Comparison of ENCODE assay signal across 8 mouse cellular contexts in the genomic region with DNA sequence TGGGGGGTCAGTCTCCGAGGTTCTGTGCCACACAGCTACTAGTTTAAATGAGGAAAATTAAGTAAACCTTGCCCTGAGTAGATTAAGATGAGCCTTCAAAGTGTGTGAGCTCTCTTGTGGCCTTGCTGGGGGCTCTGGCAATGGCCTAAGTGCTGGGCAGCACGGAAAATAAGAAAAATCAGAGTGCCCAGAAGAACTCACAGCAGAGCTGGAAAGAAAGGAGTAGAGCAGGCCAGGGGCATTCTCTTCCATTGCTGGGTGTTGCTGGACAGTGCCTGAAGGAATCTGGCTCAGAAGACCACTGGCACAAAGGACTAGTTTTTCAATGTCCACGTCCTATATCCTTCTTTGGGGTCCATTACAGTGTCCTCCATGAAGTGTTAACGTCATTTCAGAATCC. TPM values are rescaled to one million over a fixed set of nuclear protein-coding genes. Genes with fewer than 3 reads are reported as not detected.
DNase-seq lines count a peak whose midpoint lies in the region; ATAC-seq and TF ChIP-seq lines count a peak whose summit lies in the region.

No protein-coding gene starts in this region.

- TF ChIP-seq CTCF in C2C12 (IDR thresholded peaks at IDR 0.05; ENCODE audit: control insufficient read depth, insufficient read depth, insufficient read length) = no peak
- no peak for TF ChIP-seq CTCF in forebrain, postnatal 0 days (IDR thresholded peaks at IDR 0.05; ENCODE audit: low read depth)
- TF ChIP-seq CTCF in liver, embryonic 14.5 days (IDR thresholded peaks at IDR 0.05; ENCODE audit: low read depth) = no peak

- DNase-seq in heart, embryonic 10.5 days (ENCODE audit: low spot score) = no peak
- DNase-seq in heart, postnatal 4 days = no peak
- no peak for DNase-seq in forebrain, postnatal 0 days
- no peak for DNase-seq in liver, embryonic 14.5 days (ENCODE audit: low read depth in 3 of 3, low spot score in 3 of 3)
- no peak for DNase-seq in frontal cortex, adult 2 months (ENCODE audit: extremely low spot score in 1 of 2, low spot score in 1 of 2)
- DNase-seq in cerebellum, postnatal 10 days = no peak
- DNase-seq in cerebellum, adult 9-11 months = no peak

- no peak for TF ChIP-seq EP300 in liver, embryonic 14.5 days (IDR thresholded peaks at IDR 0.05; ENCODE audit: low read depth)

- H3K79me3 ChIP-seq in C2C12 (ENCODE audit: low read depth) = no peaks in the 10 kb centered on the region

- H3K9ac ChIP-seq in forebrain, postnatal 0 days = peak overlapping the region; percentile 64
- no peak overlapping the region for H3K9ac ChIP-seq in liver, embryonic 14.5 days (replicated peaks)

- peak overlapping the region; percentile 52 for H3ac ChIP-seq in C2C12 (ENCODE audit: control insufficient read depth, insufficient read length, low read depth)

- WGBS in heart, embryonic 10.5 days = 13% methylated on average over 4 of the region's 4 CpGs
- 10% methylated on average over 4 of the region's 4 CpGs for WGBS in forebrain, postnatal 0 days
- WGBS in liver, embryonic 14.5 days (ENCODE audit: insufficient replicate concordance) = 17% methylated on average over 4 of the region's 4 CpGs

- H3K27me3 ChIP-seq in heart, embryonic 10.5 days (ENCODE audit: insufficient read depth, poor library complexity, severe bottlenecking) = no peaks in the 10 kb centered on the region
- no peaks in the 10 kb centered on the region for H3K27me3 ChIP-seq in C2C12 (ENCODE audit: control insufficient read depth, insufficient read depth, insufficient read length)
- H3K27me3 ChIP-seq in forebrain, postnatal 0 days (ENCODE audit: insufficient read depth, low read length) = no peaks in the 10 kb centered on the region
- H3K27me3 ChIP-seq in liver, embryonic 14.5 days (ENCODE audit: control insufficient read depth, insufficient read depth, low read length) = no peaks in the 10 kb centered on the region

- H3K79me2 ChIP-seq in C2C12 (ENCODE audit: control insufficient read depth, insufficient read depth) = no peaks in the 10 kb centered on the region

- H3K4me3 ChIP-seq in heart, embryonic 10.5 days = peak overlapping the region; percentile 55
- no peak overlapping the region for H3K4me3 ChIP-seq in C2C12 (ENCODE audit: insufficient read depth, poor library complexity, severe bottlenecking)
- peak overlapping the region; percentile 43 for H3K4me3 ChIP-seq in forebrain, postnatal 0 days (ENCODE audit: low read depth, low read length)
- 0 out of 4 replicates have a peak overlapping the region, but pooled peaks of 1 of the 2 experiments have one; percentile 3 for H3K4me3 ChIP-seq in liver, embryonic 14.5 days (ENCODE audit: insufficient read depth in 1 of 2, low read depth in 2 of 2, low read length in 2 of 2)

- peak overlapping the region; percentile 95 for H3K27ac ChIP-seq in heart, embryonic 10.5 days
- H3K27ac ChIP-seq in forebrain, postnatal 0 days (ENCODE audit: low read depth, low read length) = peak overlapping the region; percentile 81
- no peak overlapping the region for H3K27ac ChIP-seq in liver, embryonic 14.5 days

- H3K4me2 ChIP-seq in forebrain, postnatal 0 days (ENCODE audit: low read depth) = peak overlapping the region; percentile 63
- H3K4me2 ChIP-seq in liver, embryonic 14.5 days (ENCODE audit: low read depth) = peak overlapping the region; percentile 45

- H3K9me3 ChIP-seq in heart, embryonic 10.5 days = no peaks in the 10 kb centered on the region
- no peaks in the 10 kb centered on the region for H3K9me3 ChIP-seq in forebrain, postnatal 0 days (ENCODE audit: low read length)
- no peaks in the 10 kb centered on the region for H3K9me3 ChIP-seq in liver, embryonic 14.5 days (ENCODE audit: control insufficient read depth, low read length)

- H3K4me1 ChIP-seq in heart, embryonic 10.5 days = peaks cover 19% of the 10 kb centered on the region
- H3K4me1 ChIP-seq in forebrain, postnatal 0 days (ENCODE audit: insufficient read depth) = peaks cover 12% of the 10 kb centered on the region
- no peaks in the 10 kb centered on the region for H3K4me1 ChIP-seq in liver, embryonic 14.5 days (replicated peaks; ENCODE audit: control insufficient read depth in 2 of 2, insufficient read depth in 2 of 2, low read length in 1 of 2)

- H3K36me3 ChIP-seq in heart, embryonic 10.5 days = no peaks in the 10 kb centered on the region
- H3K36me3 ChIP-seq in C2C12 (ENCODE audit: control insufficient read depth, insufficient read depth) = no peaks in the 10 kb centered on the region
- no peaks in the 10 kb centered on the region for H3K36me3 ChIP-seq in forebrain, postnatal 0 days (ENCODE audit: insufficient read depth)
- no peaks in the 10 kb centered on the region for H3K36me3 ChIP-seq in liver, embryonic 14.5 days (replicated peaks; ENCODE audit: control insufficient read depth, insufficient read depth, low read depth)

- ATAC-seq in forebrain, postnatal 0 days = peak; percentile 40
- ATAC-seq in liver, embryonic 14.5 days (ENCODE audit: insufficient read depth) = no peak

TF ChIP-seq in C2C12, 6 proteins besides CTCF, POLR2A, EP300 and RAD21:
- TF ChIP-seq MAX (IDR thresholded peaks at IDR 0.05) (no peak), MYOD1 (IDR thresholded peaks at IDR 0.05; ENCODE audit: control insufficient read depth, insufficient read length, low read depth) (no peak), USF1 (IDR thresholded peaks at IDR 0.05; ENCODE audit: low read depth) (no peak), CEBPB (IDR thresholded peaks at IDR 0.05; ENCODE audit: low read depth) (no peak), FOSL1 (IDR thresholded peaks at IDR 0.05; ENCODE audit: insufficient read depth, low read length, poor library complexity, severe bottlenecking) (no peak), MYOG (IDR thresholded peaks at IDR 0.05; ENCODE audit: control insufficient read depth, extremely low read depth, insufficient read length) (no peak)

RNA-seq across cellular contexts. Expression of a gene that starts 32.9 kb away (rescaled TPM):
- polyA plus RNA-seq in heart, embryonic 10.5 days (2016; fragmentation: Nextera tagmentation; extraction: Ambion mirVana) = 2.7 and 6.6 TPM in 2 replicates
- total RNA-seq in heart, postnatal 4 days (2021) = 1 to 10 TPM; 3.2 to 3.7 TPM
- 0.29 TPM for polyA plus RNA-seq in C2C12 (2012; fragmentation: generic; extraction: Trizol)
- total RNA-seq in forebrain, postnatal 0 days (2014; rRNA removed) = 100 and 152 TPM in 2 replicates
- polyA plus RNA-seq in forebrain, postnatal 0 days (2015; fragmentation: Nextera tagmentation; extraction: Ambion mirVana) = 32.6 and 80.8 TPM in 2 replicates
- 0.15 and 0.16 TPM in 2 replicates for polyA plus RNA-seq in liver, embryonic 14.5 days (2012; rRNA removed)
- polyA plus RNA-seq in liver, embryonic 14.5 days (2014; fragmentation: Nextera tagmentation; extraction: Ambion mirVana) = 0.10 and 0.13 TPM in 2 replicates
- 35.7 and 39.8 TPM in 2 replicates for polyA plus RNA-seq in frontal cortex, adult 2 months (2012; rRNA removed)
